Mouse (Mus musculus): Measurements from ENCODE around the gene Coq3. TPM values are rescaled to one million over a fixed set of nuclear protein-coding genes. Genes with fewer than 3 reads are reported as not detected.

Coq3 gene
- 1 to 10 TPM; 1.9 to 2.5 TPM for total RNA-seq (2023)

DNA sequence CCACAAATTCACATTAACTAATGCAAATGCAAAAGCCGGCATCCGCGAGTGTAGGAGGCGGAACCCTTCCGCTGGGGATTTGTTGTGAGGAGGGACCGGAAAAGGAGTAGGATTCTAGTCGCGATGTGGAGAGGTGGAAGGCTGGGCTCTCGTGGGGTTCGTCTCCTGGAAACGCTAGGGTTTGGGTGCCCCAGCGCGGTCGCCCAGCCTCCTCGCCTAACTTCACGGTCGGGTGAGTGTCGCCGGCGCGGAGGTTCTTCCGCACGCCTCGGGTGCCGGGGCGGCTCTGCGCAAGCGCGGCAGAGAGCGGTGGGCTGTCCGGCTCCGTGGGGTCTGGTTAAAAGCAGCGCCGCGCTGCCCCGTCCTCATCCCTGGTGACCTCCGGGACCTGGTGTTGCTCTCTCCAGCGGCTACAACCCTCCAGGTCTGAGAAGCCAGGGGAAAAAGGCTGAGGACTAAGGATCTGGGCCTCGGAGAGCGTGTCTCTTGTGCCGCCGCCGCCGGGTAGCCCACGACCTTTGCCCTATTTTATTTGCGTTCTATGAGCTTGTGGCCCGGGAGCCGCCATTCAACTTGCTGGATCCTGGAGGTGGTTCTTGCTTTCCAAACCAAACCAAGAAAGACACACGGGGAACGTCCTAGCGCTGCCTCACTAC lies at the start of gene Coq3:
Coq3 (plus strand) TSS at position 109 of the 656 bp plus-strand sequence.

GRCm38 (mm10) chr4:21847481-21848286 lies 31.8 kb upstream of the Coq3 start, which contains the start of gene Pnisr:
Pnisr (plus strand) TSS chr4:21847583.

DNA sequence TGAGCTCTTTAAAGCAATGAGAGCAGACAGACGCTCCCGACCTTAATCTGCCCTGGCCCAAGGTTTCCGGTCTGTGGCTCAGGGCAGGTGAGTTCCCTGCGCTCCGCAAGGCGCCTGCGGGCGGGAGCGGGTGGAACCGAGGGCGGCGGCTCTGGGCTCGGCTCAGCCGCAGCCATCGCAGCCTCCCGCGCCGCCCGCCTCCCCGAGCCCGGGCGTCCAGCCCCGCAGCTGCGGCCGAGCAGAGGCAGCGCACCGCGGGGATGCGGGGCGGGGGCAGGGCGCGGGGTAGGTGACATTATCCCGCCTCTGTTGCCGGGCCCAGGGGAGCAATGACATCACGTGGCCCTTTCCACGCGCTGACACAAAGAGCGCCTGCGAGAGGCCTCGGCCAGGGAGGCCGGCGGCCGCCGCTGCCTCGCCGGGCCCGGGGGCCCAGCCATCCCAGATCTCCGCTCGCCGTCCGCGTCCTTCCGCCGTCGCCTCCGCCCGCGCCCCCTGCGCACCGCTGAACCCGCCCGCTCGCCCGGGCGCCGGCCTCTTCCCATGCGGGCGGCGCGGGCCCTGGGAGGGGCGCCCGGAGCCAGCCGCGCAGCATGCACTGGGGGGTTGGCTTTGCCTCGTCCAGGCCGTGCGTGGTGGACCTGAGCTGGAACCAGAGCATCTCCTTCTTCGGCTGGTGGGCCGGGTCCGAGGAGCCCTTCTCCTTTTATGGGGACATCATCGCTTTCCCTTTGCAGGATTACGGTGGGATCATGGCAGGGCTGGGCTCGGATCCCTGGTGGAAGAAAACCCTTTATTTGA lies 51.7 kb downstream of the Coq3 start, which contains the start of gene Faxc:
Faxc (plus strand) TSS at position 359 of the 801 bp plus-strand sequence.

Other genes with a start within 250 kb of the Coq3 start
- not detected for gene Prdm13, start 193.7 kb upstream of the Coq3 start, total RNA-seq (2023)
- gene Ccnc, start 152.0 kb upstream of the Coq3 start, total RNA-seq (2023) = 10 to 100 TPM; 18.6 to 19.9 TPM
- 10 to 100 TPM; 19.5 to 21.8 TPM for gene Usp45, start 112.5 kb upstream of the Coq3 start, total RNA-seq (2023)
- gene Tstd3, start 112.5 kb upstream of the Coq3 start, total RNA-seq (2023) = 10 to 100 TPM in 1 of 2 experiments, 1 to 10 TPM in 1; 7.6 to 11.2 TPM
- 100 to 1,000 TPM in 1 of 2 experiments, 10 to 100 TPM in 1; 97.5 to 104 TPM for gene Pnisr, start 32.1 kb upstream of the Coq3 start, total RNA-seq (2023)
- gene Faxc, start 51.7 kb downstream of the Coq3 start, total RNA-seq (2023) = not detected